Mouse (Mus musculus) CH12.LX (cell line): Measurements from ENCODE around the gene Sfxn3. TPM values are rescaled to one million over a fixed set of nuclear protein-coding genes. Genes with fewer than 3 reads are reported as not detected.

Source experiments
- DNase-seq: peaks from one replicate; pipeline ENCODE4 v3.0.0-alpha.2; 2013; ENCODE audit errors: extremely low read depth
- H3K27ac ChIP-seq: 2 replicates; pipeline ENCODE4 v1.5.1; 2012; ENCODE audit warnings: low read depth, mild to moderate bottlenecking, control low read depth, moderate library complexity; ENCODE audit not compliant: insufficient read depth
- H3K27me3 ChIP-seq: replicated peaks from 2 replicates; pipeline ENCODE3; 2012; ENCODE audit warnings: inconsistent platforms
- H3K36me3 ChIP-seq, 2 experiments: replicated peaks in 1 of 2; 2 replicates each; pipeline versions ENCODE3 to v1.6.1; 2012; ENCODE audit warnings: inconsistent platforms in 1 of 2, low read length in 1 of 2, mild to moderate bottlenecking in 1 of 2, mixed read lengths in 1 of 2, moderate library complexity in 1 of 2; ENCODE audit not compliant: control insufficient read depth in 1 of 2, insufficient read depth in 1 of 2
- H3K4me1 ChIP-seq, 2 experiments: 2 replicates each; pipeline ENCODE4 v1.6.1; 2012; ENCODE audit warnings: inconsistent platforms in 1 of 2, moderate library complexity in 1 of 2; ENCODE audit not compliant: insufficient read depth in 2 of 2, control insufficient read depth in 1 of 2
- H3K4me2 ChIP-seq: 2 replicates; pipeline ENCODE4 v1.6.1; 2012; ENCODE audit warnings: low read depth, mild to moderate bottlenecking, control low read depth; ENCODE audit not compliant: poor library complexity, insufficient read depth, severe bottlenecking
- H3K4me3 ChIP-seq, 3 experiments: fragments of 150-350 bp in 1 of 3; sonication (generic) in 1 of 3; replicated peaks in 1 of 3; 2 replicates each; pipeline versions ENCODE3 to v1.5.1; 2011 to 2012; ENCODE audit warnings: low read depth in 2 of 3, low read length in 2 of 3, mild to moderate bottlenecking in 2 of 3, moderate library complexity in 2 of 3, control low read depth in 1 of 3, improper control_type of control experiment in 1 of 3, inconsistent platforms in 1 of 3, mixed read lengths in 1 of 3; ENCODE audit not compliant: poor library complexity in 1 of 3
- H3K79me2 ChIP-seq: replicated peaks from 2 replicates; pipeline ENCODE4 v1.6.1; 2012; ENCODE audit warnings: mild to moderate bottlenecking, moderate library complexity; ENCODE audit not compliant: control insufficient read depth, poor library complexity, insufficient read depth, severe bottlenecking; ENCODE audit errors: extremely low read depth
- H3K9ac ChIP-seq: 2 replicates; pipeline ENCODE4 v1.6.1; 2012; ENCODE audit warnings: low read depth, mild to moderate bottlenecking, control low read depth, moderate library complexity; ENCODE audit not compliant: insufficient read depth
- H3K9me3 ChIP-seq: replicated peaks from 2 replicates; pipeline ENCODE3; 2012; ENCODE audit warnings: low read length, inconsistent platforms, mixed read lengths
- BHLHE40 ChIP-seq: IDR thresholded peaks from 2 replicates; pipeline ENCODE4 v1.6.1; 2011; ENCODE audit warnings: mild to moderate bottlenecking, low read depth, low read length, improper control_type of control experiment
- CTCF ChIP-seq, 2 experiments: IDR thresholded peaks in 1 of 2; conservative IDR thresholded peaks in 1 of 2; 2 replicates each; pipeline ENCODE4 v1.5.1; 2011 to 2012; ENCODE audit warnings: low read depth in 2 of 2, low read length in 2 of 2, improper control_type of control experiment in 1 of 2, inconsistent platforms in 1 of 2, mild to moderate bottlenecking in 1 of 2, moderate library complexity in 1 of 2
- ELF1 ChIP-seq: IDR thresholded peaks from 2 replicates; pipeline ENCODE4 v1.6.1; 2014; ENCODE audit warnings: low read depth, mild to moderate bottlenecking, inconsistent platforms, low read length, improper control_type of control experiment
- IRF4 ChIP-seq: IDR thresholded peaks from 2 replicates; pipeline ENCODE4 v1.6.1; 2014; ENCODE audit warnings: low read depth, mild to moderate bottlenecking, inconsistent platforms, low read length, improper control_type of control experiment
- JUN ChIP-seq: IDR thresholded peaks from 2 replicates; pipeline ENCODE4 v1.6.1; 2011; ENCODE audit warnings: low read depth, mild to moderate bottlenecking, low read length, improper control_type of control experiment, moderate library complexity; ENCODE audit not compliant: insufficient read depth
- MAZ ChIP-seq: IDR thresholded peaks from 2 replicates; pipeline ENCODE4 v1.6.1; 2012; ENCODE audit warnings: low read depth, mild to moderate bottlenecking, inconsistent platforms, low read length, improper control_type of control experiment, moderate library complexity
- MEF2A ChIP-seq: IDR thresholded peaks from 2 replicates; pipeline ENCODE4 v1.6.1; 2014; ENCODE audit warnings: low read depth, mild to moderate bottlenecking, inconsistent platforms, low read length, improper control_type of control experiment, borderline replicate concordance
- NELFE ChIP-seq: IDR thresholded peaks from 2 replicates; pipeline ENCODE4 v1.6.1; 2011; ENCODE audit warnings: low read depth, low read length, improper control_type of control experiment
- NRF1 ChIP-seq: IDR thresholded peaks from 2 replicates; pipeline ENCODE4 v1.6.1; 2014; ENCODE audit warnings: low read depth, mild to moderate bottlenecking, inconsistent platforms, low read length, improper control_type of control experiment, moderate library complexity
- RAD21 ChIP-seq: IDR thresholded peaks from 2 replicates; pipeline ENCODE4 v1.6.1; 2011; ENCODE audit warnings: low read depth, mild to moderate bottlenecking, low read length, improper control_type of control experiment, moderate library complexity
- RCOR1 ChIP-seq: conservative IDR thresholded peaks from 2 replicates; pipeline ENCODE4 v1.6.1; 2012; ENCODE audit warnings: low read depth, mild to moderate bottlenecking, inconsistent platforms, low read length, improper control_type of control experiment
- SIN3A ChIP-seq: IDR thresholded peaks from 2 replicates; pipeline ENCODE4 v1.6.1; 2012; ENCODE audit warnings: low read length, improper control_type of control experiment, inconsistent platforms
- TBP ChIP-seq: conservative IDR thresholded peaks from 2 replicates; pipeline ENCODE4 v1.6.1; 2011; ENCODE audit warnings: low read depth, low read length, improper control_type of control experiment
- TCF12 ChIP-seq: IDR thresholded peaks from 2 replicates; pipeline ENCODE4 v1.6.1; 2014; ENCODE audit warnings: low read depth, mild to moderate bottlenecking, inconsistent platforms, low read length, improper control_type of control experiment
- UBTF ChIP-seq: IDR thresholded peaks from 2 replicates; pipeline ENCODE4 v1.6.1; 2012; ENCODE audit warnings: low read depth, mild to moderate bottlenecking, inconsistent platforms, low read length, improper control_type of control experiment, moderate library complexity
- ZKSCAN1 ChIP-seq: IDR thresholded peaks from 2 replicates; pipeline ENCODE4 v1.6.1; 2012; ENCODE audit warnings: low read depth, inconsistent platforms, low read length, improper control_type of control experiment, borderline replicate concordance
- ZMIZ1 ChIP-seq: IDR thresholded peaks from 2 replicates; pipeline ENCODE4 v1.6.1; 2012; ENCODE audit warnings: low read depth, mild to moderate bottlenecking, inconsistent platforms, low read length, improper control_type of control experiment
- ZNF384 ChIP-seq: IDR thresholded peaks from 2 replicates; pipeline ENCODE4 v1.6.1; 2012; ENCODE audit warnings: low read depth, low read length, improper control_type of control experiment, inconsistent platforms
- dilution Hi-C: fragments of 300-500 bp; cut with MboI; formaldehyde crosslinking; loops from 2 replicates; pipeline ENCODE4 v1.14.3; 2020; ENCODE audit warnings: low sequenced_read_pairs; ENCODE audit not compliant: extremely low pct_unique_long_range_greater_than_20kb, extremely low pct_ligation_motif_present
- in situ Hi-C: fragments of 300-500 bp; cut with MboI; formaldehyde crosslinking; loops from 3 replicates; pipeline ENCODE4 v1.14.3; 2019; ENCODE audit warnings: low sequenced_read_pairs, low pct_ligation_motif_present, low pct_unique_long_range_greater_than_20kb, mixed read lengths
- polyA plus RNA-seq: library from polyadenylated mRNA; unstranded; fragments of >175 nt; gene quantifications from 2 replicates; pipeline ENCODE4 v1.2.1, GENCODE M21; 2012; ENCODE audit warnings: low read depth; ENCODE audit not compliant: insufficient read length
- total RNA-seq, 2 experiments: library from RNA; depleted of rRNA; stranded (reverse); fragments of 300-350 nt in 1 of 2; fragments of >200 nt in 1 of 2; gene quantifications; 2 replicates each; pipeline ENCODE4 v1.2.3; 2012 to 2014

Sfxn3 gene
- total and polyA plus RNA-seq, 3 experiments: 1.4 to 4.2 (median 3.6) TPM

DNA sequence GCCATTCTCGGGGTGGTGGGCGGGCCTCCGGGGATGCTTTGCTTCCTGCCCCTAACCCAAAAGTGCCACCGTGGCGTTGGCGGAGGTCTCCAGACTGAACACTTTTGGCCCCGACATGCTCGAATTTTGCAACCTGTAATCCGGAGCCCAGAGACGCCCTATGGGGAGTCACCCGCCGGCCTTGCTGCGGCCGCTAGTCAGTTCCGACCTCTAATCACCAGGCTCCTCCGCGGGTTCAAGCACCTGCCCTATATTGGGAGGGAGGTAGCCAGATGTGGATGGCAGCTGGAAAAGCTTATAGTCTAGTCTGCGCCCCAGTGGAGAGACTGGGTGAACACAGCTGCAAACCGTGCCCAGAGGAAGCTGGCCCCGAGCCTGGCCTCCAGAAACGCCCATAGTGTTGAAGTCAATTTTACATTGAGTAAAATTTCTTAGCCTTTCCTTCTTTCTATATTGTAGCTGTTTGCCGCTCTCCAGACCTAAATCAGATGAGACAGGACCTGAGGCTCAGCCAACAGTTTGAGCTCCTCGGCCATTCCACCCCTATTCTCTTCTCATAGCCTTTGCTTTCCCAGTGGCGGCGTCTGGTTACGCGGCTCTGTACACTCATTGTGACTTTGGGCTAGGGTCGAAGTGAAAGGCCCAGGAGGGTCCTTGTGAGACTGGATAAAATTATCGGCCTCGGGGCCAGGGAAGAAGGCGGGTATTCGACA lies 28.2 kb downstream of the Sfxn3 start (continued):
- TF ChIP-seq NELFE (0 out of 2 replicates have a peak, but pooled peaks have one; percentile 34), RAD21 (no peak), TCF12 (peak; percentile 41), ZKSCAN1 (no peak), IRF4 (peak; percentile 31; the same call in 1 of the 2 replicates), MAZ (no peak), BHLHE40 (0 out of 2 replicates have a peak, but pooled peaks have one; percentile 15), ZMIZ1 (peak; percentile 93), JUN (no peak)
- TF ChIP-seq, all 38 proteins: peak for 11

DNA sequence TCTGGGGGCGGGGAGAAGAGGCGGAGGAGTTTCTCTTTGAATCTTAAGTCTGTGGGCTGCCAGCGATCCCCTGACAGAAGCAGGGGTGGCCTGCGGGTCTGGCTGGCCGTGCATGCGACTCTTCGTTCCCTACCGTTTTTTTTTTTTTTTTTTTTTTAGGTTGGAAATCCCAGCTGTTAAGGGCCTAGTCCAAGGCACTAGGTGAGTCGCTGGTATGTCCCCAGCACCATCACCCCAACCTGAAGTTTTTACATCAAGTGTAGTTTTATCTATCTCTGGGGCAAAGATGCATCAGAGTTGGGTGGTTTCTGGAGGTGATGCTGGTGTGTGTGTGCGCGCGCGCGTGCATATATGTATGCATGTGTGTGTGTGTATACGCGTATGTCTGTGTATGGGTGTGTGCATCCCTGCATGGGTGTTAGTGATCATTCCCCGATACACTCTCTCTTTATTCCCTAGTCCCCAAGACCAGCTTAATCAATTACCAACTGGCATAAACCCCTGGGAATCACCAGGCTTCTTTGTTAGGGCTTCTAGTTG lies 28.8 kb downstream of the Sfxn3 start:
- dilution Hi-C loops: no loop called here

GRCm38 (mm10) chr19:45076586-45077510 lies 29.5 kb downstream of the Sfxn3 start:
- no peak for TF ChIP-seq ELF1
- no peak for TF ChIP-seq MEF2A
- no peak for TF ChIP-seq BHLHE40
- peak; percentile 64; the same call in 1 of the 2 replicates for TF ChIP-seq UBTF
- peak in 1 of 2 experiments; percentile 59; a peak in 2 of 4 replicates for TF ChIP-seq CTCF (conservative IDR thresholded peaks at IDR 0.05 in 1 of 2, IDR thresholded peaks at IDR 0.05 in 1 of 2; ENCODE audit: low read depth in 2 of 2, low read length in 2 of 2)
- TF ChIP-seq, all 38 proteins: peak for 2
- Histone ChIP-seq H3K36me3 (no peaks in the 10 kb centered on the region), H3K4me2 (peak overlapping the region; percentile 42), H3K4me1 (peaks cover 2 to 31% of the 10 kb centered on the region in 2 experiments; a peak in 2 of 4 replicates), H3K9me3 (peaks cover 15% of the 10 kb centered on the region), H3K9ac (no peak overlapping the region), H3K27ac (no peak overlapping the region), H3K4me3 (peak overlapping the region in 1 of 3 experiments; percentile 32), H3K79me2 (no peaks in the 10 kb centered on the region), H3K27me3 (peaks cover 50% of the 10 kb centered on the region)
- dilution Hi-C loops: no loop called here
- in situ Hi-C loops: no loop called here
- no peak for DNase-seq

More for the DNA sequence above, 28.8 kb downstream of the Sfxn3 start:
- peaks cover 2 to 31% of the 10 kb centered on the region in 2 experiments; a peak in 2 of 4 replicates for H3K4me1 ChIP-seq
- peaks cover 50% of the 10 kb centered on the region for H3K27me3 ChIP-seq
- in situ Hi-C loops: no loop called here
- H3K79me2 ChIP-seq: no peaks in the 10 kb centered on the region
- no peaks in the 10 kb centered on the region for H3K36me3 ChIP-seq
- no peak for DNase-seq
- H3K9me3 ChIP-seq: peaks cover 15% of the 10 kb centered on the region
- H3K9ac ChIP-seq: peak overlapping the region; percentile 92; the same call in 1 of the 2 replicates
- peak overlapping the region in 2 of 3 experiments; percentile 64 to 65 for H3K4me3 ChIP-seq
- peak overlapping the region; percentile 88 for H3K4me2 ChIP-seq
- H3K27ac ChIP-seq: no peak overlapping the region
- TF ChIP-seq SIN3A (no peak), NELFE (no peak), ZKSCAN1 (no peak), MEF2A (no peak), RCOR1 (no peak), MAZ (no peak), TBP (no peak), ZMIZ1 (no peak), NRF1 (peak; percentile 46; the same call in 1 of the 2 replicates), ZNF384 (peak; percentile 26; the same call in 1 of the 2 replicates)
